Mouse (Mus musculus) thymus, postnatal 36 days (tissue): ENCODE results near the gene Ebf1.

Experiments used
- DNase-seq, 2 experiments: peaks; one replicate each; pipeline ENCODE4 v3.0.0; 2022; ENCODE audit warnings: mixed read lengths in 2 of 2

The Ebf1 gene

GRCm38 (mm10) chr11:44663609-44664141 is 46.6 kb downstream of the Ebf1 start:
- no peak for DNase-seq

GRCm38 (mm10) chr11:44665156-44665682 is 48.1 kb downstream of the Ebf1 start:
- no peak for DNase-seq

GRCm38 (mm10) chr11:44665741-44666531 is 48.8 kb downstream of the Ebf1 start:
- DNase-seq: no peak

- no peak for DNase-seq
Observed at GRCm38 (mm10) chr11:44666741-44667140, 49.6 kb downstream of the Ebf1 start.

GRCm38 (mm10) chr11:44681306-44681705 is 64.2 kb downstream of the Ebf1 start:
- DNase-seq: no peak

- DNase-seq: no peak
Observed at GRCm38 (mm10) chr11:44681995-44682394, 64.9 kb downstream of the Ebf1 start.

GRCm38 (mm10) chr11:44682703-44683539 is 65.8 kb downstream of the Ebf1 start:
- no peak for DNase-seq

- DNase-seq: no peak
Observed at GRCm38 (mm10) chr11:44684486-44685076, 67.5 kb downstream of the Ebf1 start.

GRCm38 (mm10) chr11:44685129-44685528 is 68.0 kb downstream of the Ebf1 start:
- no peak for DNase-seq

GRCm38 (mm10) chr11:44685911-44686361 is 68.8 kb downstream of the Ebf1 start:
- DNase-seq: no peak

GRCm38 (mm10) chr11:44686378-44686777 is 69.3 kb downstream of the Ebf1 start:
- no peak for DNase-seq

GRCm38 (mm10) chr11:44688542-44688941 is 71.4 kb downstream of the Ebf1 start:
- no peak for DNase-seq

GRCm38 (mm10) chr11:44689571-44690264 is 72.6 kb downstream of the Ebf1 start:
- no peak for DNase-seq

GRCm38 (mm10) chr11:44690265-44690572 is 73.1 kb downstream of the Ebf1 start:
- DNase-seq: no peak

- DNase-seq: no peak
Observed at GRCm38 (mm10) chr11:44695416-44695815, 78.3 kb downstream of the Ebf1 start.

GRCm38 (mm10) chr11:44696539-44697201 is 79.6 kb downstream of the Ebf1 start:
- no peak for DNase-seq

GRCm38 (mm10) chr11:44700181-44700580 is 83.1 kb downstream of the Ebf1 start:
- DNase-seq: no peak

GRCm38 (mm10) chr11:44701221-44701810 is 84.2 kb downstream of the Ebf1 start:
- no peak for DNase-seq

- no peak for DNase-seq
Observed at GRCm38 (mm10) chr11:44701864-44702263, 84.7 kb downstream of the Ebf1 start.

GRCm38 (mm10) chr11:44702716-44703486 is 85.8 kb downstream of the Ebf1 start:
- DNase-seq: no peak

- no peak for DNase-seq
Observed at GRCm38 (mm10) chr11:44703951-44704350, 86.8 kb downstream of the Ebf1 start.
